Mouse (Mus musculus): ENCODE data around the gene Rasgrp3.
A peak's percentile ranks its signal among the peaks of the same experiment; 100 is the strongest.
"Not testable (repeated sequence)": the region's sequence is repeated elsewhere in the genome, so short reads cannot be mapped to it uniquely, and the experiment has no call there.

Gene Rasgrp3

DNA sequence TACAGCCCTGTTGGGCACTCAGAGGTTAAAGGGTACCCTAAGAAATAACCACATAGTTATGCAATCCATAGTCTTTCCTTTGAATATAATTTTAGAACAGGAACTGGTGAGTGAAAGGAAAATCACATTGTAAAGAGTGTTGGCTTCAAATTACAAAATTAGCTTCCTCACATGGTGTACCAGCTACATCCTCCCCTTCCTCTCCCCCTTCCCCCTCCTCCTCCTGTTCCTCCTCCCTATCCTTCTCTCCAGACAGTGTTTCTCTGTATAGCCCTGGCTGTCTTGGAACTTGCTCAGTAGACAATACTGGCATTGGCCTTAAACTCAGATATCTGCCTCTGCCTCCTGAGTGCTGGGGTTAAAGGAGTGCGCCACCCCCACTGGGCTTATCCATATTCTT is 26.1 kb downstream of the Rasgrp3 start:
- no peak for DNase-seq (ENCODE audit: low spot score in 2 of 2)

GRCm38 (mm10) chr17:75463223-75463622 is 27.5 kb downstream of the Rasgrp3 start:
- DNase-seq (ENCODE audit: low spot score in 2 of 2), result not testable (repeated sequence)

GRCm38 (mm10) chr17:75463645-75464044 is 27.9 kb downstream of the Rasgrp3 start:
- DNase-seq (ENCODE audit: low spot score in 2 of 2), result no peak

DNA sequence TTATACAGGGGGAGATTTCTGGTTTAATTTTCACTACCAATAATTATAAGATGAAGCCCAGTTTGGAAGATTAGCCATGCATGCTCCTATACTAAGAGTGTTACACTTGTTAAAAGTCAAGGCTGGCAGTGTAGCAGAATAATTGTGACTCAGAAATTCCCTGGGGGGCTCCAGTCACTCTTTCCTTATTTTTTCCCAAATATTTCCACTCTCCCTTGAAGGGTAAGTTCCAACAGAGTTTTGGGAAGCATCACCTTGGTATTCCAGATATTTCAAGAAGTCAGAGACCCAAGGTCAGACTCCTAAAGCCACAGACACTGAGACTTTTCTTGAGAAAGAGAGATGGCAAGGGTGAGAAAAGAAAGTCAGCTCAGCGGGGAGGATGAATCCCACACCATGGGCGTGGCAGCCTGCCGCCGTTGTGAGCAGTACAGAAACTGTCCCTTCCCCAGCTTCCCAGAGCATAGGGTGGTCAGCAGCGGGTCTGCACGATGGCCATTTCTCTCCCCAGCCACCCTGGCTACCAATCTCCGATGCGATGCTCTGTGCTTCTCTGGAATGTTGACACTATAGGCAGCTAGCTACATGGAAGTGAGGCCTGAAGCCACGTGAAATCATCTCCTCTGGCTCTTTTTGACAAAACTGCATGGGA is 28.8 kb downstream of the Rasgrp3 start:
- DNase-seq (ENCODE audit: low spot score in 2 of 2), result no peak

GRCm38 (mm10) chr17:75464983-75465634 is 29.4 kb downstream of the Rasgrp3 start:
- peak; percentile 65 to 80 for DNase-seq (ENCODE audit: low spot score in 2 of 2)

DNA sequence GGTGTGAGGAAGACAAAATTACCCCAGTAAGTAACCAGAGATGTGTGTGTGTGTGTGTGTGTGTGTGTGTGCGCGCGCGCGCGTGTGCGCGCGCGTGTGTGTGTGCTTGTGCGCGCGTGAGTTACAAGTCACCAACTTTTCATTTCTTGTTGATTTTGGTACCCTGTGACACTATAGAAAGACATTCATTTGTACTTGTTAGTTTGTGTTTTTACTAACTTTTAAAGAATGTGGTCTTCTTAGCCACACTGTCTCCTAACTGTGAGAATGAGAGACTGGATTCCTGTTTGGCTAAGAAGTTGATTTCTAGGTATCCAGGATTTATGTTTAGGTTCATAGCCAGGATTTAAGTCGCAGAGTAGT is 29.9 kb downstream of the Rasgrp3 start:
- no peak for DNase-seq (ENCODE audit: low spot score in 2 of 2)

DNA sequence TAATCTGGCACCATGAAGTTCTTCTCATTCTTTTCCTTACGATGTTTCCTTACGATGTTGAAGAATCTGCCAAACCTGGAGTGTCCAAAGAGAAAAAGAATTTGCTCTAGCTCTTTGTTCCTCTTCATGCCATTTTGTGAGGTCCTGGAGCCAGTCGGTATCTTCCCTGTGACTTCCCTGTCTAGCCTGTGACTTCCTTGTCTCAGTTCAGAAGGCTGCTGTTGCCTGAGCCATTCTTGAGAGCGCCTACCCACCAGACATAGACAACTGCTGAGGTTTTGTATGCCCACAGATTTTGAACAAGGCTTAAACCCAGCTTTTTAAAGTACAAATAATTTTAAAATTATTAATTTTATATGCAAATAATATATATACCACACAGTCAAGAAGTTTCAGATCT is 31.3 kb downstream of the Rasgrp3 start:
- no peak for DNase-seq (ENCODE audit: low spot score in 2 of 2)

DNA sequence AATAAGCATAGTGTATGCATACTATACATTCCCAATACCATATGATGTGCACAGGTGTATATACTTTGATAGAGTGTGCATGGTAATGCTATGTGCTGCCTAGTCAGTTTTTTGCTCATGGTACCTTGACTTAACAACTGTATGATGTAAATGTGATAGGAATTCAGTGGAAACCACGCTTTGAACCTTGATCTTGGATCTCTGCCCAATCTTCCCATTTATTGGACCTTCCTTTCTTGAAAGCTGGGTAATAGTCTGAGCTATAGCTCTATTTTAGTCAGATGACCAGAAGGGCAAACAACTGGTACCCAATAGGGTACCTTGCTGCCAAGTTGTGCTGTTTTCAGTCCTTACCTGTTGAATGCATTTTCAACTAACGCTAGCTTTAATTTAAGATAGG is 31.8 kb downstream of the Rasgrp3 start:
- no peak for DNase-seq (ENCODE audit: low spot score in 2 of 2)

- DNase-seq (ENCODE audit: low spot score in 2 of 2), result no peak
Observed at GRCm38 (mm10) chr17:75468479-75469114, 32.9 kb downstream of the Rasgrp3 start.

- no peak for DNase-seq (ENCODE audit: low spot score in 2 of 2)
Observed at GRCm38 (mm10) chr17:75470325-75470724, 34.6 kb downstream of the Rasgrp3 start.

DNA sequence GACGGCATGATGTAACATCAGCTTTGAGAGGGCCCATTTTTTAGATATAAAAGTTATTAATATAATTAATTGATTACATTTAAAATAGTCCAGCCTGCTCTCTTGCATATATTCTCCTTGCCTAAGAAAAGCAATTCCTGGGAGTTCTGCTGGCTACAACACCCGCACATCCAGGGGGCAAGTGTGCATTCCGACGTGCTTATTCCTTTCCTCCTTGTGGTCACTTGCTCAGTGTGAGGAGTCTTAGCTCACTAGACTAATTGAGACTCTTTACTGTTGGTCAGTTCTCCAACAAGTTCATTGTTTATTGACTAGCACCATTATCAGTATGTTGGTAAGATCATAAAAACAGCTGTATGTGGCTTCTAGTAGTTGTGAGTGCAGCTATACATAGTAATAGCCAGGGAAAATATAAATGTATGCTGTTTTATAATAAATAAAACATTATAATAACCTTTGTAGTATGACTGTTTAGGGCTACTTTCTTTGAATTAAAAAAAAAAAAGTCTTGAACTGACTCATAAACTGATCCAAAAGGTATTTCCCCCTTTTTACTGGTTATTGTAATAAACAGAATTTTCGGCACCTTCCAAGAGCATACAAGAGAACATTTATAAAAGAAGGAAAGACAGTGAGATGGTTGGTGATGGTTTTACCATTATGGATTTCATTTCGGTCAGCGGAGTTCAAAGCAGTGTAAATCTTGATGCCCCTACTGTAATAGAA is 35.4 kb downstream of the Rasgrp3 start:
- no peak for DNase-seq (ENCODE audit: low spot score in 2 of 2)

GRCm38 (mm10) chr17:75471644-75472253 is 36.1 kb downstream of the Rasgrp3 start:
- DNase-seq (ENCODE audit: low spot score in 2 of 2), result no peak

DNA sequence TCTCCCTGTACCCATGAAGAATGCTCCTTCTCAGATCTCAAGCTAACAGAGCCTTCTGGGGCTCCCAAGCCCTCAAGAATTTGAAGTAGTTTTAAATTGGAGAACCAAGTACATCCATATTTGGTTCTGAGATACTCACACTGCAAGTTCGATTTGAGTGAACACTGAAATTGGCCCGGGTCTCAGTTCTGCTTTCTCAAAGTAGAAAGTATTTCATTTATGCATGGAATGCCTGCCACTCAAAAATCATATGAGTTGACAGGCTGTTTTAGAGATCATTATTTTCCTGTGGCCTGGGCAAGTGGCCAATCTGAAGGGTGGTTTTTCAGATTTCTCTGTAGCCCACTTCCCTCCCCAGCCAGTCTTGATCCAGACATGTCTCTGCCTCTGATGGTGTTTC is 36.7 kb downstream of the Rasgrp3 start:
- no peak for DNase-seq (ENCODE audit: low spot score in 2 of 2)

DNA sequence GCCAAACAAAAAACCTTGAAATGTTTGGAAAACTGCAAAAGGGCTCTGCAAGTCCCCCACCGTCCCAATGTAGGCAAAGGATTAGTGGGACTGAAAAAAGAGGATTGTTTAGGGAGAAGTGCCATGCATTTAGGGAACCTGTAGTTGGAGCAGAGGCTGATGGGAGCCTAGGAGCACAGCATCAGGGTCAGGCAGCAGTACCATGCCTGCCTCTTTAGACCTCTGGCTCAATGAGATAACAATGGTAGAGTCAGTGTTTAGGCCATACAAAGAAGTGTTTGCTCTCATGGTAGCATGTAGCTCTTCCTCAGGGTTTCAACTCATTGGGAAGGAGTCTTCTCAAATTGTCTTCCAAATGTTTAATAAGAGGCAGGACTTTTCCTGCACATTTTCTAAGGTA is 40.3 kb downstream of the Rasgrp3 start:
- DNase-seq (ENCODE audit: low spot score in 2 of 2), result no peak

DNA sequence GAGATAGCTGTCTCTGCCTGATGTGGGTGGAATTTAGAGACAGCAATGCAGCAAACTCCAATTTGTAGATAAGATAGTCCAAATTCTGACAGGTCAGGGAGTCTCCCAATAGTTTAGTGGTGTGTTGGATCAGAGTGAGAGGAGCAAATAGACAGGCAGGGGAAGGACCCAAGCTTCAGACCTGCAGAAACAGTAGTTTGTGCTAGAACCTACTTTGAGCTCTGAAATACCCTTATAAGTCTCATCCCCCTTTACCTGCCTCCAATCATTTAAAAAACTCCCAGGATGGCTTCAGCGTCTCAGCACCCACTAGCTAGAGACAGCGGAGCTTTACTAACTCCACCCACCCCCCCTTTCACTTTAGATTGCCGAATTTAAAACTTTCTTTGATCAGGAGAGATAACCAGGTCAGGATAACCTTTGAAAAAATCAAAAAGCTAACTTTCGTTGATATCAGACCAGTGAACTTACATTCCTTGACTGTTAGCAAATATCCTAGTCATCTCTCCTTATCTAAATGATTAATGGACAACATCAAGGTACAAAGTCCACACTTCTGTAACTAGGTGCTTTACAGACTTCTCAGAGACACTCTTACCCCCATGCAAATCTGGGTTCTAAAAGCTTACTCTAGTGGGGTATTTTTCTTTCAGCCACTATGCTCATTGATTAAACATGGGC is 41.2 kb downstream of the Rasgrp3 start:
- no peak for DNase-seq (ENCODE audit: low spot score in 2 of 2)

DNA sequence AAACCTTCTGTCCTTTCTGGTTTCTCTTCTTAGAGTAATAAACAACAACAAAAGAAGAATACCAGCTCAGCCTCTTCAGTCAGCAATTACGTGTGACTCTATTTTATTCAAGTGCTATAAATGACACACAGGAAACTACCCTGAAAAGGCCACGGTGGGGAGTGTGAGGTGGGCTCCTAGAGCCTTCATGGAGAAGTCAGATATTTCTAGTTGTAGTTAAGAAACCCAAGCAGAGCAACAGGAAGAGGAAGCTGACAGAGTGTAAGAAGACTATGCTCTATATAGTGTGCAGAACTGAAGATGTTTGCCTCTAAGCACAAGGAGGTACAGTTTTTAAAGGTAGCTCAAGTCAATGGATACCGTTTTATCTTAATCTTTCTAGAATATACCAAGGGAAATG is 42.0 kb downstream of the Rasgrp3 start:
- no peak for DNase-seq (ENCODE audit: low spot score in 2 of 2)

- DNase-seq (ENCODE audit: low spot score in 2 of 2), result no peak
Observed at GRCm38 (mm10) chr17:75478836-75479235, 43.1 kb downstream of the Rasgrp3 start.

DNA sequence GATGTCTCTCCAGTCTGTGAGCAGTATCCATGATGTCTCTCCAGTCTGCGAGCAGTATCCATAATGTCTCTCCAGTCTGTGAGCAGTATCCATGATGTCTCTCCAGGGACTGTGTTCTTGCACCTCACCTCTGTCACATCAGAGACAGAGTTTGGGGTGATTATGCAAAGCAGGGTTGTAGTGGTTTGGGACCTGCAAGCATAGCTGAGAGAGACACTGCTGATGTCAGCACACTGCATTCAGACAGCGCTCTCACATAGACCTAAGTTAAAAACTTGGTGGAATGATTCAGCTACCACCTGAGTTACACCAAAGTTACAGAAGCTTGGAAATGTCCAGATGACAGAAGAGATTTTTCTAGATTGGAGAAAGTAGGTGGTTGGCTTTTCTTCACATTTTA is 44.0 kb downstream of the Rasgrp3 start:
- DNase-seq (ENCODE audit: low spot score in 2 of 2), result no peak

GRCm38 (mm10) chr17:75480379-75480778 is 44.7 kb downstream of the Rasgrp3 start:
- no peak for DNase-seq (ENCODE audit: low spot score in 2 of 2)

- no peak for DNase-seq (ENCODE audit: low spot score in 2 of 2)
Observed at GRCm38 (mm10) chr17:75486205-75486604, 50.5 kb downstream of the Rasgrp3 start.

- DNase-seq (ENCODE audit: low spot score in 2 of 2), result no peak
Observed at GRCm38 (mm10) chr17:75495213-75495612, 59.5 kb downstream of the Rasgrp3 start.

DNA sequence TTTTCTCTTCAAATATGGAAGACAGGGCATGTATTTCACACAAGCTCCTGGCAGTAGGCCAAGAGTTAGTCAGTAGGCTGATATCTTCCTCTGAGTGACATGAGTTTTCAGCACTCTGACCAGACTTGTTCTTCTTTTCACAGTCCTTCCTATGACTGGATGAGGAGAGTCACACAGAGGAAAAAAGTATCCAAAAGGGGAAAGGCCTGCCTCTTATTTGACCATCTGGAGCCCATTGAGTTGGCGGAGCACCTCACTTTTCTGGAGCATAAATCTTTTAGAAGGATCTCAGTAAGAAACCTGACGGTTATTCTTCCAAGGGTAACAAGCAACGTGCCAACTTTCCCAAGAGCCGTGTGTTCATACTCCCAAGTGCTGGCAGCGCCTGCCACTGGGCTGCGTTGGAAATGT is 62.5 kb downstream of the Rasgrp3 start:
- peak in 1 of 2 experiments; percentile 11 for DNase-seq (ENCODE audit: low spot score in 2 of 2)
